Mouse (Mus musculus): ENCODE data around the gene Bbs9. TPM values are rescaled to one million over a fixed set of nuclear protein-coding genes. Genes with fewer than 3 reads are reported as not detected.
A peak's percentile ranks its signal among the peaks of the same experiment; 100 is the strongest.
"Not testable (repeated sequence)": the region's sequence is repeated elsewhere in the genome, so short reads cannot be mapped to it uniquely, and the experiment has no call there.

The Bbs9 gene
- 6.7 and 14.4 TPM in 2 replicates for total RNA-seq (2015; ENCODE audit: low replicate concordance)
- total RNA-seq (2017; ENCODE audit: low replicate concordance), result 7.2 and 9.8 TPM in 2 replicates

GRCm38 (mm10) chr9:22475424-22475868 is at the start of gene Bbs9:
TSS of gene Bbs9 (plus strand) at chr9:22475715.
- peak; percentile 98 for ATAC-seq (replicated peaks; ENCODE audit: low FRiP score, poor library complexity, severe bottlenecking)

DNA sequence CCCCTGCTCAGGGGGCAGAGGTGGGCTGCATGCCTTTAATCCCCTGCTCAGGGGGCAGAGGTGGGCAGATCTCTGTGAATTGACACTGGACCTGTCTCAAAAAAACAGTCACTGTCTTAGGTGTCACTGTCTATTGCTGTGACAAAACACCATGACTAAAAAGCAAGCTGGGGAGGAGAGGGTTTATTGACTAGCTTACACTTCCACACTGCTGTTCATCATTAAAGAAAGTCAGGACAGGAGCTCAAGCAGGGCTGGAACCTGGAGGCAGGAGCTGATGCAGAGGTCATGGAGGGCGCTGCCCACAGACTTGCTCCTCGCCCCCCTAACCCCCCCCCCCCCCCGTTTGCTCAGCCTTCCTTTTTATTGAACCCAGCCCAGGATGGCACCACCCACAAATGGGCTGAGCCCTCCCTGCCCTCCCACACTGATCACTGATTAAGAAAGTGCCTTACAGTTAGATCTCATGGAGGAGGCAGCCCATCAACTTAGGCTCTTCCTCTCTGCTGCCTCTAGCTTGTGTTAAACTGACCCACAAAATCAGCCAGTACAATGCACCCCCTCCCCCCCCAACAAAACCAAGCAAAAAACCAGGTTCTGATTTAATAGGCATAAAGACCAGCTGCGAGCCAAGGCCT is 47.4 kb upstream of the Bbs9 start:
- ATAC-seq (replicated peaks; ENCODE audit: low FRiP score, poor library complexity, severe bottlenecking), result no peak

- no peak for ATAC-seq (replicated peaks; ENCODE audit: low FRiP score, poor library complexity, severe bottlenecking)
Measured at GRCm38 (mm10) chr9:22428666-22429410, 46.7 kb upstream of the Bbs9 start.

DNA sequence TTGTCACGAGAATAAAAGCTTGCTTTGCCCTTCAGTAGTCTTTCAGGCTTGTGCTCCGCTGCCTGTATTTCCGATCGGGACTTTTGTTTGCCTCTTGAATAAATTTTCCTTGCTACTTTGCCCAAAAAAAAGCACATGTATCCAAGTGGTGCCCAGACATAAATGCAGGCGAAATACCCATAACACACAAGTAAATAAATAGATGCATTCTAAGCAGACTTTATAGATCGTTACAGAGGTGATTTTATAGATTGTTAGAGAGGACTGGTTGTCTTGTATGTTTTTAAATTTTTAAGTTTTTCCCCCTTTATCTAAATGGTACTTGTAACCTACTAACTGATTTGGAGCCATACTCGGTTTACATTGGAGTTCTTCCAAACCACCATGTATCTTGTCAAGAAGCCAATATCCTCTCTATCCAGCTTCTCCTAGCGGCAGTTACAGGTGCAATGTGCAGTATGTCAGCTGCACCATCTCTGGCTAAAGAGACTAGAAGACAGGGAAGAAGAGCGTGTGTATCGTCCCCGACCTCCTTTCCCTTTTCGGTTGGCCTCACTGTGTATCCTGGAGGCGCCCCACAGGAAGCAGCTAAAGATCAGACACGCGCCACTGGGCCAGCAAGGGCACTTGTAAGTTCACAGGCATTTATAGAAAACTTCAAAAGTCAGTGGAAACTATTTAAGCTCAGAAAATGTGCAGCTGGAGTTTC is 45.8 kb upstream of the Bbs9 start:
- ATAC-seq (replicated peaks; ENCODE audit: low FRiP score, poor library complexity, severe bottlenecking), result peak; percentile 55; the same call in 1 of the 2 replicates

DNA sequence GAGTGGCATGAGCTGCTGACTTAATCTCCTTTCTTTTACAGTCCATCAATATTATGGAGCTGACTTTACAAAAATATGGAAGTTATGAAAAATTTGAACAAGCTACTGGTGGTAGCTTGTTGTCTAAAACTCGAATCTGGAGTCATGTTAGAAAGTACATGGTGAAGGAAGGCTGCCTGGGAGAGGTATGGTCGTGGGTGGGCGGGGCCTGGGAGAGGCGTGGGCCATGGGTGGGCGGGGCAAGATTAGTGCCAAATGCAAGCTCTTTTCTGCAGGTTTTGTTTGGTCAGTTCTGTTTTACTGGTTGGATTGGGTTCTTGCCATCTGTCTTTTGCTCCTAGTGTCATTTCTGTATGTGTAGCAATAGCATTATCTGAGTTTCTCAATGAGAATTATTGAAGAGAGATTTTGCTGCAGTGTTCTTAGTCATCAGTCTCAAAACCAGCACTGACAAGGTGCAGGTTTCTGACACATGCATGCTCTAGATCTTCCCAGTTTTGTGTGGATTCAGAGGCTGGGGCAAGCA is 45.1 kb upstream of the Bbs9 start:
- ATAC-seq (replicated peaks; ENCODE audit: low FRiP score, poor library complexity, severe bottlenecking), result peak; percentile 63; the same call in 1 of the 2 replicates

DNA sequence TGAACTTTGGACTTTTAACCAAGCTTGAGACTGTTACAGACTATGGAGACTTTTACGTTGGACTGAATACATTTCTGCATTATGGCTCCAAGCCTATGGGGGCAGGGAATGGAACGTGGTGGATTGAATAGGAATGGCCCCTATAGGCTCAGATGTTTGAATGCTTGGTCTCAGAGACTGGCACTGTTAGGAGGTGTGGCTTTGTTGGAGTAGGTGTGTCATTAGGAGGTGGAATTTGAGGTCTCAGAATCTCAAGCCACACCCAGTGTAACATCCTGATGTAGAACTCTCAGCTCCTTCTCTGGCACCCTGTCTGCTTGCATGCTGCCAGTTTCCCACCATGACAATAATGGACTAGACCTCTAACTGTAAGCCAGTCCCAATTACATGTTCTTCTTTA is 42.3 kb upstream of the Bbs9 start:
- ATAC-seq (replicated peaks; ENCODE audit: low FRiP score, poor library complexity, severe bottlenecking), result no peak

DNA sequence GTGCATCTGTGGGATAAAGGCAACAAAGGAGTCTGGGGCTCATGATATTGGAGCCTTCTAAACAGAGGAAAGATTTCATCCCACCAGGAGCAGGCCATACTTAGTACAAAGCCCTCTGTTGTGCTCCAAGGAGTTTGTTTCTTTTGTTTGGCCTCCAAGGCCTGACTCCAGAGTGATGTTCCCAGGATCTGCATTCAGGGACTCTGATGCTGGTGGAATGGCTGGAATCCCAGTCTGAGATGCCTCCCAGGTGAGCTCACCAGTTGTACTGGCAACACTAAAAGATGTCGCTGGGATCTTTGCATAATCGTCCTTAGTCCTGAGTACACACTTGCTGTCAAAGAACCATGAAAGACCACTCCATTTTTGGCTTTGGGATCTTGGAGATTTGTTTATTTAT is 41.4 kb upstream of the Bbs9 start:
- ATAC-seq (replicated peaks; ENCODE audit: low FRiP score, poor library complexity, severe bottlenecking), result no peak

GRCm38 (mm10) chr9:22438826-22439225 is 36.7 kb upstream of the Bbs9 start:
- ATAC-seq (replicated peaks; ENCODE audit: low FRiP score, poor library complexity, severe bottlenecking), result no peak

DNA sequence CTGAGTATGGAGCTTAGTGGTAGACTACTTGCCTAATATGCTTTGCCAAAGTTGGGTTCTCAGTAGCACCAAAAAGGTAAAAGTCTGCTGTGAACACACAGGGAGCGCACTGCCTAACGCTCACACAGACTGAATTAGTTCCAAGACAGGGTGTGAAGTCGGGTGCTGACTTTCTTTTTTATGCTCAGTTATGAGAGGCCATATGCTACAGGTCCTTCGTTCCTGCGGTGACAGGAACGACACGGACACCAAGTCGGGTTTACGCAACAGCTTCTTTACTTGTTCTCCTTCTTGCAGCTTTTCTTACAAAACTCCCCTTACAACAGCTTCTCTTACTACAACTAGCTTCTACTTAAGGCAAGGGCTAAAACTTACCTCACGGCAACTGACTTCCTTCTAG is 32.4 kb upstream of the Bbs9 start:
- ATAC-seq (replicated peaks; ENCODE audit: low FRiP score, poor library complexity, severe bottlenecking), result no peak

DNA sequence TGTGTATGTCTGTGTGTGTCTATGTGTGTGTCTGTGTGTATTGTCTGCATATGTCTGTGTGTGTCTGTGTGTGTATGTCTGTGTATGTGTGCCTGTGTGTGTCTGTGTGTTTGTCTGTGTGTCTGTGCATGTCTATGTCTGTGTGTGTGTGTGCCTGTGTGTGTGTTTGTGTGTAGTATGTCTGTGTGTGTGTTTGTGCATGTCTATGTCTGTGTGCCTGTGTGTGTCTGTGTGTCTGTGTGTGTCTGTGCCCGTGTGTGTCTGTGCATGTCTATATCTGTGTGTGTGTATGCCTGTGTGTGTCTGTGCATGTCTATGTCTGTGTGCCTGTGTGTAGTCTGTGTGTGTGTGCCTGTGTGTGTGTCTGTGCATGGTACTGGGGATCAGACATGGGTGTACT is 30.4 kb upstream of the Bbs9 start:
- ATAC-seq (replicated peaks; ENCODE audit: low FRiP score, poor library complexity, severe bottlenecking), result no peak

DNA sequence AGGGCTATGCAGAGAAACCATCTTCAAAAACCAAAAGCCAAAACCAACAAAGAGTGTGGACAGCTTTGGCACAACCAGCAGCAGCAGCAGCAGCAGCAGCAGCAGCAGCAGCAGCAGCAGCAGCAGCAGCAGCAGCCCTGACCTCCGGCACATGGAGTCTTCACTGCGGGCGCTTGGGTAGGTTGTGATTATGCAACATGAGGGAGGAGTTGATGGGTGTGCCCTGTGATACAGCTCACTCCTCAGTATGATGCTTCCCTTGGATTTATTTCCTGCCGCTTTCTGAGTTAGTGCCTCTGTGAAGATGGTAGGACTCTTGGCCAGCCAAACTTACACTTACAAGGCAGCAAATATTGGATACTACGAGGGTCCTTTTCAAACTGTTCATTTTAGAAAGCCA is 28.3 kb upstream of the Bbs9 start:
- no peak for ATAC-seq (replicated peaks; ENCODE audit: low FRiP score, poor library complexity, severe bottlenecking)

GRCm38 (mm10) chr9:22448420-22448819 is 27.1 kb upstream of the Bbs9 start:
- no peak for ATAC-seq (replicated peaks; ENCODE audit: low FRiP score, poor library complexity, severe bottlenecking)

DNA sequence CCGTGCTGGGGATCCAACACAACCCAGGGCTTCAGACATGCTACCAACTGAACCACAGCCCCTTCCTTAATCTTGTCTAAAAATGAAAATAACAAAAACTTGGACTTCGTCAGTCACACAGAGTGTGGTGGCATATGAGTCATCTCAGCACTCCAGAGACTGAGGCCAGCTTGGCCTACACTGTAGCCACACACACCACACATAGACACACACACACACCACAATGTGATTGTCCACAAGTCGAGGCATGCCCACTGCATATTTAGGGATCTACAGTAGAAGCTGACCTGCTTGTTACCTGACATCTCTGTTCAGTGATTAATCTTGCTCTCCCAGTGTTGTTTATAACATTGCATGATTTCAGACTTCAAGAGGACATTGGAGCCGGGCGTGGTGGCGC is 26.3 kb upstream of the Bbs9 start:
- ATAC-seq (replicated peaks; ENCODE audit: low FRiP score, poor library complexity, severe bottlenecking), result no peak

- no peak for ATAC-seq (replicated peaks; ENCODE audit: low FRiP score, poor library complexity, severe bottlenecking)
Measured at GRCm38 (mm10) chr9:22452697-22453096, 22.8 kb upstream of the Bbs9 start.

GRCm38 (mm10) chr9:22453501-22453924 is 22.0 kb upstream of the Bbs9 start:
- peak; percentile 50 for ATAC-seq (replicated peaks; ENCODE audit: low FRiP score, poor library complexity, severe bottlenecking)

- ATAC-seq (replicated peaks; ENCODE audit: low FRiP score, poor library complexity, severe bottlenecking), result not testable (repeated sequence)
Measured at GRCm38 (mm10) chr9:22453990-22454389, 21.5 kb upstream of the Bbs9 start, which contains the start of gene Gm17545. TSS of gene Gm17545 (plus strand) at chr9:22454290.

DNA sequence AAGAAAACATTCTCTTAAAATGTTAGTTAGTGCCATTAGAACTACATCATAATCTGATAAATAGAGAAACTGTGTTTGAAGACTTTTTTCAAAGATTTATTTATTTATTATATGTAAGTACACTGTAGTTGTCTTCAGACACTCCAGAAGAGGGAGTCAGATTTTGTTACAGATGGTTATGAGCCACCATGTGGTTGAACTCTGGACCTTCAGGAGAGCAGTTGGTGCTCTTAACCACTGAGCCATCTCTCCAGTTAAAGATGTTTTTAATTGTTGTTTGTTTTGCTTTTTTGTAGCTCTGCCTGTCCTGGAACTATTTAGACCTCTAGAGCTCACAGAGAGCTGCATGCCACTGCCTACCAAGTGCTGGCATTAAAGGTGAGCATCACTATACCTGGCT is 20.5 kb upstream of the Bbs9 start:
- no peak for ATAC-seq (replicated peaks; ENCODE audit: low FRiP score, poor library complexity, severe bottlenecking)

DNA sequence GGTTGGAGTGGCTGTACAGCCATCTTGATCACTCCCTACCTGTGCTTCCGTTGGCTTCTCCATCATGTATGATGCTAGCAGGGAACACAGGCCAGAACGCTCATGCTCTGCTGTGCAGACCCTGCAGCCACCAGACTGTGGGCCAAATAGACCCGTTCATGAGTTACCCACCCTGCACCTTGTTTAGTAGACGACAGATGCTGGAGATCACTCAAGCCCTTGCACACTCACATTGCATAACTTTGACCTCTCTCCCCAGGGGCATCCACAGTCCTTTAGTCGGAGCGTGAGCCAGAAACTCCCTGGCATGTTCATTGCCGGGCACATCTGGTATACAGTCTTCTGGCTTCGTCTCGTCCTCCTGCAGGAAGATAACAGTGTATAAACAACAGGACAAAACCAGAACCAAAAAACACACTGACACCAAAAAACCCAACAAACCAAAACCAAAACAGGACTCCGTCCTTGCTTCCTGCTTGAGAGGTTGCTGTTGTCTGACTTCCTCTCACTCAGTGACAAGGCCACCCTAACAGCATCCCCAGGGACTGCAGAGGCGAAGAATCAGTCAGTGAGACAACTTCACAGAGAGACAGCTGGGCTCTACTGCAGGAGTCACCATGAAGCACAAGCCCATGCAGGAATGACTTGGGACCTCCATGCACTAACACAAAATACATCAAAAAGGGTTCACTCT is 18.2 kb upstream of the Bbs9 start:
- no peak for ATAC-seq (replicated peaks; ENCODE audit: low FRiP score, poor library complexity, severe bottlenecking)

- ATAC-seq (replicated peaks; ENCODE audit: low FRiP score, poor library complexity, severe bottlenecking), result no peak
Measured at GRCm38 (mm10) chr9:22461946-22462345, 13.6 kb upstream of the Bbs9 start.

DNA sequence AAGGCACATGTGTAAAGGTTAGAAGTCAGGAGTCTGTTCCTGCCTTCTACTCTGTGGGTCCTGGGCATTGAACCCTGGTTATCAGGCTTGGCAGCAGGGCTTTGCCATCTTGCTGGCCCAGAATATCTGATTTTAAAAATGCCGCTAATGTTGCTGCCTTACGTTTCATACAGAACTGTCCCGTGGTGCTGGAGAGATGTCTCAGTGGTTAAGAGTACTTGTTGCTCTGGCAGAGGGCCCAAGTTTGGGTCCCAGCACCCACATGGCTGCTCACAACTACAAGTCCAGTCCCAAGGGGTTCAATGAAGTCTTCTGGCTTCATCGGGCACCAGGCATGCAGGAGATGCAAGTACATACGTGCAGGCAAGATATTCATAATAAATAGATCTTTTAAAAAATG is 9.3 kb upstream of the Bbs9 start:
- ATAC-seq (replicated peaks; ENCODE audit: low FRiP score, poor library complexity, severe bottlenecking), result no peak
